Mouse (Mus musculus) kidney, postnatal 4 days (tissue): Measurements from ENCODE around the gene Fbln7.
A peak's percentile ranks its signal among the peaks of the same experiment; 100 is the strongest.

Experiments used
- DNase-seq, 2 experiments: peaks; one replicate each; pipeline ENCODE4 v3.0.0; 2021; ENCODE audit warnings: mixed read lengths in 2 of 2

Fbln7 gene

GRCm38 (mm10) chr2:128862636-128863035 lies at the start of gene Fbln7:
Gene Fbln7 (plus strand): TSS chr2:128862981.
- DNase-seq: no peak

GRCm38 (mm10) chr2:128816311-128816710 lies 46.5 kb upstream of the Fbln7 start:
- no peak for DNase-seq

GRCm38 (mm10) chr2:128816916-128817315 lies 45.9 kb upstream of the Fbln7 start:
- DNase-seq: no peak

GRCm38 (mm10) chr2:128817387-128817785 lies 45.4 kb upstream of the Fbln7 start:
- no peak for DNase-seq

GRCm38 (mm10) chr2:128817786-128818681 lies 44.7 kb upstream of the Fbln7 start, which contains the start of gene Tmem87b:
Gene Tmem87b (plus strand): TSS chr2:128818118.
- peak; percentile 98 for DNase-seq

GRCm38 (mm10) chr2:128818956-128819643 lies 43.7 kb upstream of the Fbln7 start:
- DNase-seq: peak in 1 of 2 experiments; percentile 11

GRCm38 (mm10) chr2:128820631-128821030 lies 42.1 kb upstream of the Fbln7 start:
- no peak for DNase-seq

- DNase-seq: no peak
These were observed 38.9 kb upstream of the Fbln7 start for GRCm38 (mm10) chr2:128823893-128824292.

GRCm38 (mm10) chr2:128827787-128828186 lies 35.0 kb upstream of the Fbln7 start:
- no peak for DNase-seq

GRCm38 (mm10) chr2:128832611-128833010 lies 30.2 kb upstream of the Fbln7 start:
- DNase-seq: no peak

- no peak for DNase-seq
These were observed 29.7 kb upstream of the Fbln7 start for GRCm38 (mm10) chr2:128833035-128833434.

- no peak for DNase-seq
These were observed 29.3 kb upstream of the Fbln7 start for GRCm38 (mm10) chr2:128833435-128833834.

GRCm38 (mm10) chr2:128837531-128837930 lies 25.2 kb upstream of the Fbln7 start:
- DNase-seq: no peak

- DNase-seq: no peak
These were observed 24.2 kb upstream of the Fbln7 start for GRCm38 (mm10) chr2:128838611-128839010.

- no peak for DNase-seq
These were observed 23.3 kb upstream of the Fbln7 start for GRCm38 (mm10) chr2:128839501-128839900.

- no peak for DNase-seq
These were observed 20.3 kb upstream of the Fbln7 start for GRCm38 (mm10) chr2:128842437-128842836.

GRCm38 (mm10) chr2:128850036-128850435 lies 12.7 kb upstream of the Fbln7 start:
- no peak for DNase-seq

GRCm38 (mm10) chr2:128856673-128857072 lies 6.1 kb upstream of the Fbln7 start:
- no peak for DNase-seq

- DNase-seq: no peak
These were observed 3.8 kb upstream of the Fbln7 start for GRCm38 (mm10) chr2:128858962-128859361.

- no peak for DNase-seq
These were observed 2.9 kb upstream of the Fbln7 start for GRCm38 (mm10) chr2:128859861-128860260.

GRCm38 (mm10) chr2:128863777-128864331 lies 1.1 kb downstream of the Fbln7 start:
- DNase-seq: peak; percentile 82 to 87

GRCm38 (mm10) chr2:128865061-128865460 lies 2.3 kb downstream of the Fbln7 start:
- DNase-seq: peak in 1 of 2 experiments; percentile 12

GRCm38 (mm10) chr2:128871656-128872055 lies 8.9 kb downstream of the Fbln7 start:
- DNase-seq: peak in 1 of 2 experiments; percentile 10
